Mouse (Mus musculus) MEL (cell line): ENCODE measurements around the gene Ets1.

Experiments
- BHLHE40 ChIP-seq: IDR thresholded peaks from 2 replicates; pipeline ENCODE4 v1.6.1; 2012; ENCODE audit warnings: low read depth, mild to moderate bottlenecking, inconsistent platforms, low read length, improper control_type of control experiment, borderline replicate concordance
- CHD2 ChIP-seq: IDR thresholded peaks from 2 replicates; pipeline ENCODE4 v1.6.1; 2011; ENCODE audit warnings: low read length, improper control_type of control experiment
- CTCF ChIP-seq, 3 experiments: IDR thresholded peaks in 2 of 3; conservative IDR thresholded peaks in 1 of 3; 2 replicates each; pipeline ENCODE4 v1.5.1; 2011 to 2012; ENCODE audit warnings: low read length in 3 of 3, low read depth in 2 of 3, mild to moderate bottlenecking in 2 of 3, improper control_type of control experiment in 1 of 3, inconsistent platforms in 1 of 3, mixed read lengths in 1 of 3, moderate library complexity in 1 of 3; ENCODE audit not compliant: control insufficient read depth in 1 of 3, insufficient read depth in 1 of 3, poor library complexity in 1 of 3, severe bottlenecking in 1 of 3
- ETS1 ChIP-seq: IDR thresholded peaks from 2 replicates; pipeline ENCODE4 v1.6.1; 2012; ENCODE audit warnings: low read depth, mild to moderate bottlenecking, inconsistent platforms, low read length, improper control_type of control experiment, moderate library complexity
- GABPA ChIP-seq: IDR thresholded peaks from 2 replicates; pipeline ENCODE4 v1.6.1; 2012; ENCODE audit warnings: low read depth, mild to moderate bottlenecking, inconsistent platforms, low read length, improper control_type of control experiment, moderate library complexity
- GATA1 ChIP-seq: IDR thresholded peaks from 2 replicates; pipeline ENCODE4 v1.6.1; 2011; ENCODE audit warnings: low read depth, low read length, improper control_type of control experiment
- KAT2A ChIP-seq: conservative IDR thresholded peaks from 2 replicates; pipeline ENCODE4 v1.6.1; 2012; ENCODE audit warnings: low read depth, low read length, improper control_type of control experiment, inconsistent platforms
- MAFK ChIP-seq: IDR thresholded peaks from 2 replicates; pipeline ENCODE4 v1.6.1; 2011; ENCODE audit warnings: low read depth, mild to moderate bottlenecking, low read length, improper control_type of control experiment, borderline replicate concordance
- MEF2A ChIP-seq: IDR thresholded peaks from 2 replicates; pipeline ENCODE4 v1.6.1; 2014; ENCODE audit warnings: low read depth, mild to moderate bottlenecking, inconsistent platforms, low read length, improper control_type of control experiment; ENCODE audit not compliant: poor library complexity, insufficient replicate concordance, severe bottlenecking; ENCODE audit errors: extremely low read depth
- MXI1 ChIP-seq: IDR thresholded peaks from 2 replicates; pipeline ENCODE4 v1.6.1; 2011; ENCODE audit warnings: mild to moderate bottlenecking, low read depth, low read length, improper control_type of control experiment
- NRF1 ChIP-seq: IDR thresholded peaks from 2 replicates; pipeline ENCODE4 v1.6.1; 2014; ENCODE audit warnings: low read depth, mild to moderate bottlenecking, inconsistent platforms, low read length, improper control_type of control experiment, moderate library complexity; ENCODE audit not compliant: poor library complexity, insufficient read depth, severe bottlenecking
- POLR2A ChIP-seq, 2 experiments: IDR thresholded peaks; 2 replicates each; pipeline ENCODE4 v1.6.1; 2011 to 2012; ENCODE audit warnings: low read length in 2 of 2, mild to moderate bottlenecking in 2 of 2, control low read depth in 1 of 2, improper control_type of control experiment in 1 of 2, low read depth in 1 of 2, moderate library complexity in 1 of 2; ENCODE audit not compliant: control insufficient read depth in 1 of 2, insufficient read depth in 1 of 2, poor library complexity in 1 of 2
- RAD21 ChIP-seq: IDR thresholded peaks from 2 replicates; pipeline ENCODE4 v1.6.1; 2011; ENCODE audit warnings: mild to moderate bottlenecking, low read depth, low read length, improper control_type of control experiment
- SMC3 ChIP-seq: IDR thresholded peaks from 2 replicates; pipeline ENCODE4 v1.6.1; 2011; ENCODE audit warnings: low read depth, low read length, improper control_type of control experiment

DNA sequence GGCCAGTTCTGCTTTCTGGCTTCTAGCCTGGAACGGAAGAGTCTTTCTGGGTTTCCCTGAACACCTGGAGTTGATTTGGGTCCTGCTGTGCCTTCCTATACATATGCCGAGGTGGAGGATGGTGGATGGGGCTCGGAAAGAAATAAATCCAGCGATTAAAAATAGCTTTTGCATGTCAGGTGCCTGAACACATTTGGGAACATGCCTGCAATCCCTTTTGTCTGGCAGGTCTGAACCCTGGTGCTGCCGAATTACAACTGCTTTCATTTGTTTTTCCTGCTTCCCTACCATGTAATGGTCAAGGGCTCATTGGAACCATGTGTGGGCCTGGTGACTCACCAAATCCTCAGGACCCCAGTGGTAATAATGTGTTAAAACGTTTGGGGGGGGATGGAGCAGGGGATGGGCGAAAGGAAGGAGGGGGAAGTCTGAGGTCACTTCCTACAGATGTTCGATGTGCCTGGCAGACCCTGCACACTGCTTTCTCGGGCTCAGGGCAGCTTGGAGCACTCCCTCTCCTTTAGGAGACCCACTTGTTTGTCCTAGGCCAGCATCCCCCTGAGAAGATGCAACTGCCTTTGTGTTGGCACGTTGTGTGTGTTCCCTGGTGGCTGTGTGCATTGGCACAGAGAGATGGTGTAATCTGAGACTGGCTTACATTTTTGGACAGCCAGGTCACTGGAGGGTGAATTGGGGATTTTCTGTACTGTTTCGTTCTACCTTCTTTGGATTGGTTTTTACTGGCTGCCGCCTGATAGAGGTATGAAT, 84.4 kb downstream of the Ets1 start:
- TF ChIP-seq CTCF (IDR thresholded peaks at IDR 0.05 in 2 of 3, conservative IDR thresholded peaks at IDR 0.05 in 1 of 3; ENCODE audit: control insufficient read depth in 1 of 3, insufficient read depth in 1 of 3, low read depth in 2 of 3, low read length in 3 of 3, poor library complexity in 1 of 3, severe bottlenecking in 1 of 3) = no peak
- TF ChIP-seq RAD21 = no peak
- TF ChIP-seq POLR2A (IDR thresholded peaks at IDR 0.05; ENCODE audit: control insufficient read depth in 1 of 2, insufficient read depth in 1 of 2, low read depth in 1 of 2, low read length in 2 of 2, poor library complexity in 1 of 2) = no peak
- TF ChIP-seq MEF2A = no peak
- no peak for TF ChIP-seq KAT2A
- no peak for TF ChIP-seq CHD2
- no peak for TF ChIP-seq GABPA
- no peak for TF ChIP-seq GATA1
- no peak for TF ChIP-seq ETS1
- no peak for TF ChIP-seq MAFK
- no peak for TF ChIP-seq MXI1
- TF ChIP-seq NRF1 = no peak
- no peak for TF ChIP-seq BHLHE40
- TF ChIP-seq SMC3 = no peak
